Mouse (Mus musculus): Measurements from ENCODE around the gene Cldnd1.

DNA sequence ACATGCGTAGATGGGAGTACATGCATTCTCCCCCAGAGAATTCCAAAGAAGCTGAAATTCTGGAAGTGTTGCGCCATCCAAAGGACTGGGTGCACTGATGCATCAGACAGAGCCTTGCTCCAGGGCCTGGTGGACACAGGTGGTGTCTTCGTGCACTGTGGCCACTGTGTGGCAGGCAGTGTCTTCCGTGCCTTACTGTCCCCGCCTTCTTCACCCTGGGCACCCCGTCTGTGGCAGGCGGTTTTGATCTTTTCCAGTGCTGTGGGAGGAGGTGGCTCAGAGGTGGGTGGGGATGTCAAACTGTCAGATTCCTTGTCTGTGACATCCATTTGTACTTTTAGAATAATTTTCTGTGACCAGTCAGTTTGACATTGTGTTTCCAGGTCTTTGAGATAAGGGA is 49.0 kb upstream of the Cldnd1 start:
- TF ChIP-seq POLR2A (IDR thresholded peaks at IDR 0.05; ENCODE audit: control insufficient read depth, extremely low read depth, insufficient read depth, low read length, poor library complexity) (no peak), CTCF (IDR thresholded peaks at IDR 0.05; ENCODE audit: borderline replicate concordance, control insufficient read depth, extremely low read depth, insufficient read depth, low read length, poor library complexity) (no peak)

Measured in thymus, adult 2 months (tissue).